Mouse (Mus musculus) hindbrain, embryonic 14.5 days (tissue): ENCODE measurements around the gene Akt1. TPM values are rescaled to one million over a fixed set of nuclear protein-coding genes. Genes with fewer than 3 reads are reported as not detected.

Source experiments
- ATAC-seq: fragments of 200-750 bp; cut with Nextera tagmentation; 2 replicates; pipeline ENCODE4 v1.8.0; 2017; ENCODE audit warnings: moderate number of reproducible peaks, mild to moderate bottlenecking, moderate TSS enrichment, moderate library complexity; ENCODE audit not compliant: low FRiP score
- DNase-seq: peaks from one replicate; pipeline ENCODE4 v3.0.0-alpha.2; 2015; ENCODE audit warnings: low spot score
- H3K27ac ChIP-seq: fragments of 300-500 bp; sonication (generic); 2 replicates; pipeline ENCODE4 v1.5.1; 2014; ENCODE audit warnings: mild to moderate bottlenecking, moderate library complexity
- H3K27me3 ChIP-seq: fragments of 300-500 bp; sonication (generic); 2 replicates; pipeline ENCODE4 v1.6.1; 2014; ENCODE audit warnings: mild to moderate bottlenecking, low read length, mixed read lengths; ENCODE audit not compliant: control insufficient read depth, insufficient read depth
- H3K36me3 ChIP-seq: fragments of 300-500 bp; sonication (generic); replicated peaks from 2 replicates; pipeline ENCODE4 v1.6.1; 2014; ENCODE audit not compliant: control insufficient read depth, insufficient read depth
- H3K4me1 ChIP-seq: fragments of 300-500 bp; sonication (generic); replicated peaks from 2 replicates; pipeline ENCODE4 v1.6.1; 2014; ENCODE audit warnings: antibody characterized with exemption, low read length, mixed read lengths; ENCODE audit not compliant: control insufficient read depth, insufficient read depth
- H3K4me2 ChIP-seq: fragments of 300-500 bp; sonication (generic); replicated peaks from 2 replicates; pipeline ENCODE4 v1.6.1; 2014; ENCODE audit warnings: mild to moderate bottlenecking, moderate library complexity
- H3K4me3 ChIP-seq: fragments of 300-500 bp; sonication (generic); replicated peaks from 2 replicates; pipeline ENCODE4 v1.5.1; 2014; ENCODE audit warnings: mild to moderate bottlenecking, low read length
- H3K9ac ChIP-seq: fragments of 300-500 bp; sonication (generic); 2 replicates; pipeline ENCODE4 v1.6.1; 2014
- H3K9me3 ChIP-seq: fragments of 300-500 bp; sonication (generic); 2 replicates; pipeline ENCODE4 v1.6.1; 2016; ENCODE audit warnings: low read length; ENCODE audit not compliant: control insufficient read depth
- whole genome bisulfite sequencing: fragments of 180-500 bp; shearing (Covaris S2); extraction: QIAGEN DNeasy Blood & Tissue Kit; methylation state at CpG from one replicate; pipeline ENCODE4 v1.1.7; 2014; 5-methylcytosine and 5-hydroxymethylcytosine counted together
- polyA plus RNA-seq: library from polyadenylated mRNA; unstranded; fragments of >200 nt; fragmentation: Nextera tagmentation; extraction: Ambion mirVana; gene quantifications from 2 replicates; pipeline ENCODE4 v1.2.1, GENCODE M21; 2014

Akt1 gene
- polyA plus RNA-seq, 1 experiment from 2014 or later, result 69.2 TPM

DNA sequence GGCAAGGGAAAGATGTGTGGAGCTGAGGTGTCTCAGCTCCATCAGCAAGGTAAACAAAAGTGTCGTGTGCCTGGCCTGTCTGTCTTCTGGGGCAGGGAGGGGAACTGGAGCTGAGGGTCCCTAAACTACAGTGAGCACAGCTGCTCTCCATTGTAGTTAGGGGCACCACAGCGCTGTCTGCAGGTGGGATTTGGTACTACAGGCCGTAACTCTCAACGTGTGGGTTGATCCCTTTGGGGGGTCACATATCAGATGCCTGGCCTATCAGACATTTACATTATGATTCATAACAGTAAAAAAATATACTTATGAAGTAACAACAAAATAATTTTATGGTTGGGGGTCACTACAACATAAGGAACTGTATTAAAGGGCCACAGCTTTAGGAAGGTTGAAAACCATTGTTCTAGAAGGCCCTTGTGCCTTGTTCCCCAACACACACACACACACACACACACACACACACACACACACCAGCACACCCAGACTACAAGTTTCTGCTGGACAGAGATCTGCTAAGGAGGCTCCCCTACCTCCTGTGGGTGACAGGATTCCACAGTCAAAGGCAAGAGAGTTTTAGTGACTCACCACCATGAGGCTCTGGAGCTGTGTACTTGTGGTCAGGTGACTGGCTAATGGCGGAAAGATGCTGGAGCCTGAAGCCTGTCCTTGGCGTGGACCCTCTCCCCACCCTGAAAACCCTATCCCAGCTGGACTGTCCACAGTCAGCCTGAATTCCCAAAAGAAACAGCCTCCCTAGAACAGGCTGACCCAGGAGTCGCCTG is 47.4 kb downstream of the Akt1 start:
- DNase-seq (no peak), ATAC-seq (no peak)
- 65% methylated on average over 7 of the region's 7 CpGs for WGBS
- no peaks in the 10 kb centered on the region for H3K9me3 ChIP-seq
- H3K27me3 ChIP-seq, result no peaks in the 10 kb centered on the region
- no peak overlapping the region for H3K9ac ChIP-seq
- H3K4me2 ChIP-seq, result no peak overlapping the region
- no peak overlapping the region for H3K4me3 ChIP-seq
- H3K4me1 ChIP-seq, result peaks cover 6% of the 10 kb centered on the region
- H3K27ac ChIP-seq, result no peak overlapping the region
- H3K36me3 ChIP-seq, result no peaks in the 10 kb centered on the region

- Histone ChIP-seq H3K4me1 (peaks cover 6% of the 10 kb centered on the region), H3K36me3 (no peaks in the 10 kb centered on the region), H3K4me3 (no peak overlapping the region), H3K4me2 (no peak overlapping the region), H3K9me3 (no peaks in the 10 kb centered on the region), H3K27me3 (peaks cover 1% of the 10 kb centered on the region; the same call in 1 of the 2 replicates), H3K9ac (no peak overlapping the region), H3K27ac (no peak overlapping the region)
- 74% methylated on average over 6 of the region's 6 CpGs for WGBS
- DNase-seq (no peak), ATAC-seq (no peak)
Measured at GRCm38 (mm10) chr12:112626455-112626854, 48.2 kb downstream of the Akt1 start.

GRCm38 (mm10) chr12:112625700-112626099 is 49.0 kb downstream of the Akt1 start:
- ATAC-seq, result no peak
- 89% methylated on average over 4 of the region's 4 CpGs for WGBS
- no peaks in the 10 kb centered on the region for H3K9me3 ChIP-seq

GRCm38 (mm10) chr12:112623742-112624141 is 50.9 kb downstream of the Akt1 start:
- Histone ChIP-seq H3K36me3 (no peaks in the 10 kb centered on the region), H3K9ac (no peak overlapping the region), H3K4me2 (no peak overlapping the region), H3K9me3 (no peaks in the 10 kb centered on the region), H3K27me3 (peaks cover 25% of the 10 kb centered on the region), H3K4me1 (peaks cover 15% of the 10 kb centered on the region), H3K4me3 (no peak overlapping the region), H3K27ac (no peak overlapping the region)
- no peak for ATAC-seq
- peak; percentile 72 for DNase-seq
- WGBS, result 28% methylated on average over 2 of the region's 2 CpGs

More at GRCm38 (mm10) chr12:112625700-112626099, 49.0 kb downstream of the Akt1 start:
- Histone ChIP-seq H3K9ac (no peak overlapping the region), H3K27me3 (peaks cover 8% of the 10 kb centered on the region; the same call in 1 of the 2 replicates), H3K4me2 (no peak overlapping the region), H3K4me3 (no peak overlapping the region), H3K27ac (no peak overlapping the region), H3K36me3 (no peaks in the 10 kb centered on the region), H3K4me1 (peaks cover 6% of the 10 kb centered on the region)
- DNase-seq, result no peak

GRCm38 (mm10) chr12:112621900-112622299 is 52.8 kb downstream of the Akt1 start:
- ATAC-seq (no peak), DNase-seq (no peak)
- H3K27ac ChIP-seq, result no peak overlapping the region
- peaks cover 19% of the 10 kb centered on the region for H3K4me1 ChIP-seq
- H3K27me3 ChIP-seq, result peaks cover 26% of the 10 kb centered on the region
- H3K9me3 ChIP-seq, result no peaks in the 10 kb centered on the region
- no peak overlapping the region for H3K9ac ChIP-seq
- no peak overlapping the region for H3K4me2 ChIP-seq
- H3K4me3 ChIP-seq, result no peak overlapping the region
- WGBS, result 85% methylated on average over 3 of the region's 3 CpGs
- H3K36me3 ChIP-seq, result no peaks in the 10 kb centered on the region

DNA sequence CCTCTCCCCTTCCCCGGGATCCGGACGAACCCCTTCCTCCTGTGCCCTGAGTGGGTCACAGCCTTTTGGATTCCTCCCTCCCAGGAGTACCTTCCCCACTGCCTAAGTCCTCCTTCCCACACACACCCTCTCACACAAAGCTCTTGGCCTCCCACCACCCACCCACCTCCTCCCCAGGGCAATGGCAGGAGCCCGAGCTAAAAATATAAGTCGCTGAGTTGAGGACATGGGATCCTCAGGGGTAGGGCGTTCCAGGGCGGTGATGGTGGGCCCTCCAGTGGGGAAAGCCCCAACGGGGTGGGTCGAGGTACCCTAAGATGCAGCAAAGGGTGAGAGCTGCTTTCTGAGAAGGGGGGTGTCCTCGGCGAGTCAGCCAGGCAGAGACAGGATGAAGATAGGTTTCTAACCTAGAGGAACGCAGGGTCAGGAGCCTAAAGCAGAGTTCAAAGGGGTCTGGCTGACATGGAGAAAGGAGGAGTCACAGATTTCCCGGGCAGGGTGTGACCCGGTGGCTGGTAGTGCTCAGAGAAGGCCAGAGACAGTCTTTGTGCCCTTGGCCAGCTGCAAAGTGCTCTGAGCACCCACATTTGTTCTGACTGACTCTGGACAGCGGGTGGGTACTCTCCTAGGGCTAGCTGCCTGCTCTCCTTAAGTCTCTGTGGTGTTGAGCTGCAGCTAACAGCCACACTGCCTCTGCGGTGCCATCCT is 54.2 kb downstream of the Akt1 start:
- H3K9me3 ChIP-seq, result no peaks in the 10 kb centered on the region
- H3K9ac ChIP-seq, result peak overlapping the region; percentile 75
- DNase-seq (no peak), ATAC-seq (peak; percentile 31)
- H3K27me3 ChIP-seq, result peaks cover 26% of the 10 kb centered on the region
- no peak overlapping the region for H3K27ac ChIP-seq
- no peaks in the 10 kb centered on the region for H3K36me3 ChIP-seq
- peak overlapping the region; percentile 46 for H3K4me3 ChIP-seq
- peaks cover 19% of the 10 kb centered on the region for H3K4me1 ChIP-seq
- H3K4me2 ChIP-seq, result peak overlapping the region; percentile 92
- WGBS, result 13% methylated on average over 16 of the region's 16 CpGs

GRCm38 (mm10) chr12:112619686-112620353 is 54.9 kb downstream of the Akt1 start, which contains the start of gene Adssl1:
Gene Adssl1, plus strand, starts transcription at chr12:112620045.
- peaks cover 26% of the 10 kb centered on the region for H3K27me3 ChIP-seq
- H3K4me3 ChIP-seq, result peak within 1 kb of the TSS; percentile 46
- WGBS, result 1% methylated on average over 54 of the region's 56 CpGs
- no peaks in the 10 kb centered on the region for H3K36me3 ChIP-seq
- H3K4me2 ChIP-seq, result peak within 1 kb of the TSS; percentile 92
- peaks cover 19% of the 10 kb centered on the region for H3K4me1 ChIP-seq
- H3K9ac ChIP-seq, result peak within 1 kb of the TSS; percentile 75
- peak; percentile 64 for ATAC-seq
- no peak within 1 kb of the TSS for H3K27ac ChIP-seq
- DNase-seq, result no peak
- no peaks in the 10 kb centered on the region for H3K9me3 ChIP-seq

- H3K9me3 ChIP-seq, result no peaks in the 10 kb centered on the region
- DNase-seq (no peak), ATAC-seq (no peak)
- peak overlapping the region; percentile 92 for H3K4me2 ChIP-seq
- H3K4me1 ChIP-seq, result peaks cover 19% of the 10 kb centered on the region
- H3K27me3 ChIP-seq, result peaks cover 26% of the 10 kb centered on the region
- peak overlapping the region; percentile 46 for H3K4me3 ChIP-seq
- no peak overlapping the region for H3K27ac ChIP-seq
- H3K9ac ChIP-seq, result peak overlapping the region; percentile 75; the same call in 1 of the 2 replicates
- WGBS, result 30% methylated on average over 13 of the region's 13 CpGs
- H3K36me3 ChIP-seq, result no peaks in the 10 kb centered on the region
Measured at GRCm38 (mm10) chr12:112618981-112619685, 55.6 kb downstream of the Akt1 start.
